Mouse (Mus musculus) 3T3-L1 (cell line): Measurements from ENCODE around the gene Frmd4a.
A peak's percentile ranks its signal among the peaks of the same experiment; 100 is the strongest.

Source experiments
- DNase-seq: peaks from one replicate; pipeline ENCODE4 v3.0.0-alpha.2; 2015; ENCODE audit warnings: low read depth, low spot score

The Frmd4a gene

DNA sequence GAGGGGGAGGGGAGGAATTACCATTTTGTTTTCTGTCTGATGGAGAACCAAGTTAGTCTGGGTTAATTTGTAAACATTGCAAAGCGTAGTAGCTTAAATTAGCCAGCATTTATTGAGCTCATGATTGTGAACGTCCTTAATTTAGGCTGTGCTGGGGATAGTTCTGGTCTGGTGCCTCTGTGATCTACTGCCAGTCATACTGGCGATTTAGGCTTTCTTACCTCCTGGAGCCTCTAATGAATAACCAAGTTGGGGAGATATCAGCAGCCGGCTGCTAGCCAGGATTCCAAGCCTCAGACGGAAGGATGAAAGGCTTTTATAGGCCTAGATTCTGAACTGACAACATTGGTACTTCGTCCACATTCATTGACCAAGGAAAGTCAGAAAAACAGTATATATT lies 369.0 kb downstream of the Frmd4a start:
- DNase-seq, result no peak

DNA sequence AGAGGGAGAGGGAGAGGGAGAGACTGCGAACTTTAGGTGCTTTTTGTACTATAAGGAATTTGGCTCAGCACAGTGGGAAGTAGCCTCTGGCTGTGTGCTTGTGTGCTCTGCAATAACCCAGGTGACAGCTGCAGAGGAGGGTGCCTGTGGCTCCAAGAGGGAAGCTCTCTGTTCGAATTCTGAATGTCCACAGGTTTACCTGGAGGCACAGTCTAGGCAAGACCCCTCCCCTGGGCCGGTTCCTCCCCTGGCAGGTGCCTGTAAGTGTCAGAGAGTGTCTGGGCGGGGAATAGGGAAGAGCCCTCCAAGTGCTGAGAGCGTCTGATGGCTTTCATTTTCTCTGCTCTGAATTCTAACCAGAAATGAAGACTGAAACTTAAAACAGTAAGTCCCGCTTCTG lies 371.8 kb downstream of the Frmd4a start:
- no peak for DNase-seq

DNA sequence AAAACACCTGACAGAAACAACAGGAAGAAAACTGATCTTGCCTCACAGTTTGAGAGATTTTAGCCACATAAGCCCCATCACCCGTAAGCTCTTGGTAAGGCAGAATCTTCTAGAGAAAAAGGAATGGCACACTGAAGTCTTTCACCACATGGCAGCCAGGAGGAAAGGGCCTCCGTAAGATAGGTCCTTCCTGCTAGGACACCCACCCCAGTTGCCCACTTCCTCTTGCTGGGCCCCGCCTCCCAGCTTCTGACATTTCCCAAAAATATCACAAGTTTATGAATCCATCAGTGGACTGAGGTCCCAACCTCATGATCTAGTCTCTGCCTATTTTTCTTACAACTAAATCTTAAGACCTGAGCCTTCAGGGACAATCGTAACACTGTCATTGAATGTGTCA lies 373.6 kb downstream of the Frmd4a start:
- no peak for DNase-seq

DNA sequence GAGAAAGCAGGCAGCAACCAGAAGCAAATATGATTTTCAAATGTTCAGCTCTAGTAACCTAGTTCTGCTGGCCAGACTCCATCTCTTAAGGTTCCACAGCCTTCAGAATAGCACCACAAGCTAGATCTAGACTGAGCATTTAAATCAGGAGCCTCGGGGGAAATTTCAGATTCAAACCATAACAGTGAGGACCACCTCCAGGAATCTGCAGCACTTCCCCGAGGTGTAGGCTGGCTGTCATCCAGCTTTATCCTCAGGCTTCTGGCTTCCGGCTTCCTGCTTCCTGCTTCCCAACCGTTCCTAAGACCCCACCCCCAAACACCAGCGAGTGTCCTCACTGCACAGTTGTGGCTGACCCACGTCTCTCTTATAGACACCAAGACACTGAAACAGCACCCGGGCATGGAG lies 374.2 kb downstream of the Frmd4a start:
- DNase-seq, result no peak

DNA sequence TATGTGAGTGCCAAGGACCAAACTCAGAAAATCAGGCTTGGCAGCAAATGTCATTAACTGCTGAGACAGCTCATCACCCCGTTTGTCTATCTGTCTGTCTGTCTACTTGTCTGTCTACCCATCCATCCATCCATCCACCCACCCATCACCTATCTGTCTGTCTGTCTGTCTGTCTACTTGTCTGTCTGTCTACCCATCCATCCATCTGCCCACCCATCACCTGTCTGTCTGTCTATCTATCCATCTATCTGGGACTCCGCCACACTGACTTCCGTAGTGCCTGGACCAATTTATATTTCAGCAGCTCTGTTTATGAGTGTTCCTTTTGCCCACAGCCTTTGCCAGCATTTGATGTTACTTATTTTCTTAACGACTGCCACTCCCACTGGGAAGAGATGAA lies 375.5 kb downstream of the Frmd4a start:
- DNase-seq, result no peak

DNA sequence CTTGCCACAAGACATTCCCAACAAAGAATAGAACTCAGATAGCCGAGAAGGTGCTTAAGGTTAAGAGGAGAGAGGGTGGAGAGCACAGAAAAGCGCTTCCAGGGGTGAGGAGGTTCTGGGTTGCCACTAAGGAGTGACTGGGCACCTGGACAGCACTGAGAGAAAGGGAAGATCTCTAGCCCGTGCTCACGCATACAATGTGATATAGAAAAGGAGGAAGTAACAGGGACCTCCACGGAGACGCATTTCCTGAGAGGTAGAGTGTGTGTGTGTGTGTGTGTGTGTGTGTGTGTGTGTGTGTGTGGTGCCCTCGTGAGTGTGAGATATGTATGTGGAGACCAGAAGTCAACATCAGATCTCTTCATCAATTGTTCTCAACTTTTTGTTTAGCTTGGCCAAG lies 377.1 kb downstream of the Frmd4a start:
- no peak for DNase-seq

DNA sequence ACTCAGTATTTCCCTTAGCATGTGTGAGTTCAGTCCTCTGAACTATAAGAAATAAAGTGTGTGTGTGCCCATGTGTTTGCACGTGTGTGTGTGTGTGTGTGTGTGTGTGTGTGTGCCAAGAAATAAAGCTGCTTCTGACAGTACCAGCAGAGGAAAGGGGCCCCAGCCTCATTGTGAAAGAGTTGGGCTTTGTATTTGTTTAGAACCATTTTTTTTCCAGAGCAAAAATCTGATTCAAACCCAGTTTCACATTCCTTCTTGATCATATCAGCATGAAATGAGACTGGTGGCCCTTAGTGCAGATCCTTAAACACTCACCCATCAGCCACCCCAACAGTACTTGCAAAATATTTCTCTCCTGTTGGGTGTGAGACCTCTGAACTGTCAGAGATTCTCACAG lies 382.2 kb downstream of the Frmd4a start:
- DNase-seq, result peak; percentile 72

DNA sequence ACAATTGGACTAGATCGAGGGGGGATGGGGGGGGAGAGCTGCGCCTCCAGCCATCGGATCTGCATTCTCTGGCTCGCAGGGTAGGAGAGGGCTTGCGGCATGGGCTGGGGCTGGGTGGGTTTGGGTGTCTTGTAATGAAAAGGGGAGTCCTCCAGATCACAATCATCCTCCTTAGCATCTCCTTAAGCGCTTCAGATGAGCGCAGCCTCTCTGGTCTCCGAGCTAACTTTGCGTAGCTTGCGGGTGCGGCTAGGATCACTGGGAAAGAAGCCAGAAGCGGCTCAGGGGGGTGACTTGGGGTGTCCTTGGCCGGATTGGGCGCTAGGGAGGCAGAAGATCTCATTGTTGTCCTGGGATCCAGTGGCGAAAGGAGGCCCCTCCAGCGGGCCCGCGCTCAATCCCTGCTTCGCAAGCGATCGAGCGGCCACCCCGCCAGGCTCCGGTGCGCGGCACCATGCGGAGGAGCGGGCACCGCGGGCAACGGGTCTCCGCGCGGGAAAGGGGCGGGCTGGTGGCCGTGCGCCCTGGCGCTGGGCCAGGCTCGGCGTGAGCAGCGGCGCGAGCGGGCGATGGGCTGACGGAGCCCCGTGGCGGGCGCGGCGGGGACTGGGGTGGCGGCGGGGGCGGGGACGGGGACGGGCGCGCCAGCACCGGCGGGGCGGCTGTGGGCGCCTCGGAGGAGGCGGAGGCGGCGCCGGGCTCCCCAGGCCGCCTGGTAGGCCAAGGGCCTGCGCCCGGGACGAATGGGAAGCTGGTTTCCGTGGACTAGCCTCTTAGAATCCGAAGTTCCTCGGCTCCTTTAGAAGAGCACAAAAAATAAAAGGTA lies 383.5 kb downstream of the Frmd4a start:
- peak; percentile 65 for DNase-seq

DNA sequence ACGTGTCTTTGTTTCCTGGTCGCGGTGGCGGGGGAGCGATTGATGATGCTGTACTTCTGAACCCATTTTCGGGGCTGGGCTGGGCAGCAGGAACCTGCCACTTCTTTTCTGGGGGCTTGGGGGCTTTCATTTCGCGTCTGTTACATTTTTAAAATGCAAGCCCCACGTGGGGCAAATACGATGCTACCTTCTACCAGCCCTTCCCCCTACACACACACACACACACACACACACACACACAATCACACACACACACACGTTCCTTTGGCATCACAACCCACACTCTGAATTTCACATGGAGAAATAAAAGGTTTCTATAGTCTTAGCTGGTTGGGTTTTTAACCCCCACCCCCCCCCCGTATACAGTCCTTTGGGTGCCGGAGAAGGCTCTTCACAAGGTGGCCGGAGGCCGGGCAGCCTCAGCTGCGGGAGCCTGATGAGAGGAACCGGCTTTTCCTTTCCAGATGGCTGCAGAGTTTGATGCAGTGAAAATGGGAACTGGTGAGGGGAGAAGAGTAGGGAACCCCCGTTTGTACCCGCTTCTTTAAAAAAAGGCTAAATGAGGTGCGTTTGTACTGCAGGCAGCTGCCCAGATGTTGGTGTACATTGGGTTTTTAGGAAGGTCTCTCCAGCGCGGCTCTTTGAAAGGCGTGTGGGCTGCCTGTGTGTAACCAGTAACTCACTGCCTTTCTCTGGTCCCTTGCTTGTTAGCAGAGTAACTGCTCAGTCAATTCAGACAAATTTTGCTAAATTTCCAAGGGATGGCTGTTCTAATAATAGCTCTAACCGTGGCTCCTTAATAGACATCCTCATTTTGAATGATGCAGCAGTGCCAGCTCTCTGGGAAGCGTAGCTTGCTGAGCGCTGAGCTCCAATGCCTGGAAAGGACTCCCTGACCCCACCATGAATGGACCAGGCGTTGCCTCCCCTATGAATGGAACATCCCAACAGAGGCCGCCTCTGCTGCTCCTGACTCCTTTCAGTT lies 384.4 kb downstream of the Frmd4a start:
- DNase-seq, result peak; percentile 83

DNA sequence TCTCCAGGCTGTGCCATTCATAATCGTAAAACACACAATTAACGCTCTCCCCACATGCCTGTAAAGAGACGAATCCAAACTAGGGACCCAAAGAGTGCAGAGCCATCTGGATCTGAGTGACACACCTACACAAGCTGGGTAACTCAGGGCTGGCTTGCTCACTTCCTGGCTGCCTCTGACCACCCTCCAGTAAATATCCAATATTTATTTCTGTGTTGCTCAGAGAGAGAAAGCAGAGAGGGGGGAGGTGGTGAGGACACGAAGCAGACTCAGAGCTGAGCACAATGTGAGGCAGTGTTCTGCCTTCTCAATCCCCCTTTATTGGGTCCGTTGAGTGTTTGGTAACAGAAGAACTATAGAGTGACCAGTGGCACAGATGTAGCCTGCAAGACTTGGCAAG lies 389.5 kb downstream of the Frmd4a start:
- no peak for DNase-seq

DNA sequence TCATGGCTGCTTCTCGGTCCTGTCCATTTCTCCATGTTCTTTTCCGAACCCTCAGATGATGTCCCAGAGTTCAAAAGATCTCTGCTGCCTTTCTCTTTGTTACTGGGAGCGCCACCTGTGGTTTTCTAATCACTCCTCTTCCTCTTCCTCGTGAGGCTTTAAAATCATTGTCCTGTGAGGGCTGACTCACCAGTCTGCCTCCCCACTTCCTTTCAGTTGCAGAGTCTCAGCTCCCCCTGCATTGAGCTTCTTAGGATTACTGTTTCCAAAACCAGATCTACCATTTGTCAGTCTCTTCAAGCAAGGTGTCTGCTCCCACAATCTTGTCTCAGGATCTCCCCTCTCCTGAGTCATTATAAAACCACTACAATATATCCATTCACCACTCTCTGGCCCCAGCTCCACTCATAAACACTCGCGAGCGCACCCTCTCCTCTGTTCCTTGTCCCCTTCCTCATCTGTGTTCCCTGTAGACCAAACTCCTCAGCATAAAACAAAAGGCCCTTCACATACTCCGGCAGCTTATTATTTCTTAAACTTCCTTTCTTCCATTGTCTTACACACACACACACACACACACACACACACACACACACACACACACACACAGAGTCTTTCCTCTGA lies 392.4 kb downstream of the Frmd4a start:
- DNase-seq, result no peak

DNA sequence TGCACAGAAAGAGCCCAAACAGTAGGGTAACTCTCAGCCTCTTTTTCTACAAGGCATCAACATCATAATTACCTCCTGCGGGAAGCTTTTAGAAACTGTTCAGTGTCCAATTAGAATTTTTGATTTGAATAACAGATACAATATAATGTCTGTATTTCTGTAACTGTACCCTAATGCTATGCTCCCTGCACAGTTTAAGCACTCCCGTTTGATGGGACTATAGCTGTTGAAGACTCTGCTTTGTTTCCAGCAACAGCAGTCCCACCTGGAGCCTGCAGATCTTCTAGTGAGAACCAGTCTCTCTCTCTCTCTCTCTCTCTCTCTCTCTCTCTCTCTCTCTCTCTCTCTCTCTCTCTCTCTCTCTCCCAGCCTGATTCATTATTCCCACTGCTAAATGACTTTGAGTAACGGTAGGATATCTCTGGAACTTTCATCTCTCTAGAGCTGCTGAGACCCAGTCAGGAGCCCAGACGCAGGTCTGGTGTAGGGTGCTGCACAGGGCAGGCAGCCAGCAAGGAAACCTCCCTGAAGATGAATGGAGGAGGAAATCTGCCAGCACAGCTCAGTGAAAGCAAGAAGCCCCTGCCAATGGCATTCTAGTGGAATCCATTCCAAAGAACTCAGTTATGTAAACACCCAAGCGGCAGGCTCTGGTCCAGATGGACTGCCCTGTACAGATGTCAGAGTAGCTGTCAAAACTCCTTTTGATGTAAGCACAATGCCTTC lies 395.5 kb downstream of the Frmd4a start:
- peak; percentile 69 for DNase-seq

DNA sequence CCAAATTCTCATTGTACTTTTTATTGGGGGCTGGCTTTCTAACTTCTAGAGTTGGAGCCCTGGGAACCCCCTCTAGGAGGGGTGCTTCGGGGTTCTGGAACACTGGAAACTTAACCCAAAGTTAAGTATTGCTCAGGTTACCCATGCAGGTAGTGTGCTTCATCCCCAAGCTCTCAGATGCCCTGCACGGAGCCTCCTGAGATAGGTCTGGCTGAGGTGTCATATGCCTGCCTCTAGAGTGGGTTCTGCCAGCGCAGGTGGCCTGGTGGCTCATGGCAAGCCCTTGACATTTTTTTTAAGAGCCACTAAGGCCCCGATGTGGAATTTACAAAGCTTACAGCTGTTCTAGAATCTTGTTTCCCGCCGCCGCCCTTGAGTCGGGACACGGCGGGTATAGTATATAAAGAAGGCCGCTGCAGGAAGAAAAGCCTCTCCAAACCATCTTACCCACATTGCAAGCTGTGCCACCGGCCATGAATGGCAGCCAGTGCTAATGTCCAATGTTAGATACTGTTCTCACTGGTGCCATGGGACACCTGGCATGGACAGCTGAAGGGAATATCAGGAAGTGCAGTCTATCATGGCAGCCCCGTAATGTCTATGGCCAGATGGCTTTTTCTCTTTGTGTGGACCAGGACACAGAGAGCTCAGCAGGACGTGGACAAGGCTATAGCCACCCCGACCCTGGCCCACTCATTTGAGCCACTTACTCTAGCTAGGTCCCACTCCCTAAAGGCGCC lies 396.2 kb downstream of the Frmd4a start:
- no peak for DNase-seq

DNA sequence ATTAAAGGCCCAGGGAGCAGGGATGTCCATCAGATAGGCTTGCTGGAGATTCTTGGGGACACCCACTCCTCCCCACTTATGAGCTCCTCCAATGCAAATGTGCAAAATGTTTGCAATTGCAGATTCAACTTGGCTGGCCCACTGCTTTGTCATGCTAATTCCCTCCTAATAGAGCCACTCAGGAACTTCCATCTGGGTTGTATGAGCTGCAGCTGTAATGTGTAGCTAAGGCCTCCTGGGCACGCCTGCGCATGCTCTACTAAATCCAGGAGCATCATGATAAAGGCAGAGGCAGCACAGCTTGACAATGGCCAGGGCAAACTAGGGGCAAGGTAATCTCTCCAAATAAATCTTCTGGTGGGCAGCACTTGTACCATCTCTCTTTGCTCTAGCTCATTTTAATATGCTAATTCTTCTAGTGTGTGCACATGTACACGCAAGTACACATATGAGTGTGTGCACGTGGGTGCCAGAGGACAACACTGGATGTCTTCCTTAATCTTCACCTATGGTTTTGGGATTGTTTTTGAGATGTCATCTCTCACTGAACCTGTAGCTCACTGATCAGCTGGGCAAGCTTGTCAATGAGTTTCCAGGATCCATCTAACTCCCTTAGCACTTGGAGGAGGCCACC lies 403.3 kb downstream of the Frmd4a start:
- no peak for DNase-seq

DNA sequence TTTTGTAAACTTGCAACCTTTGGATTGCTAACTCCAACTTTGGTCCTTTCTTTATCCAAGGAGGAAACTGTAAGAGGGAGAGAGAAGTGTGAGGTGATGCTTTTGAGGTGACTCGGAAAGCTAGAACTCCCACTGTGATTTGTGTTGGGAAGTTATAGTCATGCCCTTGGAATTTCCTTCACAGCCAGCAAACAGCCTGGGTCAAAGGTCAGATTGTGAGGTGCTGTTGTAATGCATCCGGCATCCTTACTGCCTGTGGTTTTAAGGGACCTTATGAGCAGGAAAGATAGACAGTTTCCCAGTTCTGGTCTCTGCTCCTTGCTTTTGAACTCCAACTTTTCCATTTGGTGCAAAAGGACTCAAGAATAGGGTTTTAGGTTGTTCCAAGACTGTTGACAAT lies 404.2 kb downstream of the Frmd4a start:
- peak; percentile 96 for DNase-seq

DNA sequence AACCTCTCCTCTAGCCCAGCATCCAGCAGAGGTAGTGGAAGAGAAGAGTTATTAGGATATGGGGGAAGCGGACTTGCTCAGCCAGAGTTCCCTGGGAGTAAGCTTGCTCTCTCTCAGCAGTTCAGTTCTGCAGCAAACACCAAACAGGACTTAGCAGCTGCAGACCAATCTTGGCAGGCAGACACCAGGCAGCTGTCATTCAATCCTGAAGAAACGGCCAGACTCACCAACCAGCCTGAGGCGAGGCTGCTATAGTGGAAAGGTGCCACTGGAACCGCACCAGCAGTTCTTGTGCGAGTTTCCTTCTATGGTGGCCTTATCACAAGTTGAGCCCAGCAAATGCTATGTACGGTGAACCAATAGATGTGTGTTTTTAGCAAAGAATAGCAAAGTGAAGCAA lies 406.4 kb downstream of the Frmd4a start:
- DNase-seq, result no peak

DNA sequence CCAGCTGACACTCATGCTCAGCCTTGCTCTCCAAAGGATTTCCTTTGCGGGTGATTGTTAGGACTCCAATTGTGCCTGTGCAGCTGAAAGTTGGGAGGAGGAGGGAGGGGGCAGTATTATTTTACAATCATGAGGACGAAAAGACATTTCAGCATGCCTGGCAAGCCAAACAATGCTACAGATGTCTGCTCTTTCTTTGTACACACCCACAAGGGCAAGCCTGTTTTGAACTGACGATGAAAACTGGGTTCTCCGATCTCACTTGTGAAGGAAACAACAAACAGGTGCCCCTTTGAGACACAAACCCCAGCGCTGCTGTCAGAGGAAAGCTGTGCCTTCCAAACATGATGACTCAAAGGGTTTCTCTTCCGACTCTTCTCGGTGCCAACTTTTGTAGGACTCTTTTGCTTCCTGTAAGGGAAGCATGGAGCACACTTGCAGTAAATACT lies 410.9 kb downstream of the Frmd4a start:
- peak; percentile 42 for DNase-seq

DNA sequence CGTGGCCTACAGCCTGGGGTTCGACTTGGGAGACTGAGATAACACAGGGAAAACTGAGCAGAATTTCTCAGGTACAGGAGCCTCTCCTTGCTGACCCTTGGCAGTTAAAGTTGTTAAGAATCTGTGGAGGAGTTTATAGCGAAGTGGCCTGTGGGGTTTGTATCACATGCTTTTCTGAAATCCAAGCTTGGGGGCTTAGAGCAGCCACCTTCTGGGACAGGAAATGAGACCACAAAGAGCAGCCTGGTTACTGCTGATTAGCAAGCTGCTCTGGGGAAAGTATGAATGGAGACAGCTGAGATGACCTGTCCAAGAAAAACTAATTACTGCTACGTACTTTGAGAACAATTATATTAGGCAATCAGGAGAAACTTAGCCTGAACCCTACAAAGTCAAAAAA lies 415.6 kb downstream of the Frmd4a start:
- no peak for DNase-seq

DNA sequence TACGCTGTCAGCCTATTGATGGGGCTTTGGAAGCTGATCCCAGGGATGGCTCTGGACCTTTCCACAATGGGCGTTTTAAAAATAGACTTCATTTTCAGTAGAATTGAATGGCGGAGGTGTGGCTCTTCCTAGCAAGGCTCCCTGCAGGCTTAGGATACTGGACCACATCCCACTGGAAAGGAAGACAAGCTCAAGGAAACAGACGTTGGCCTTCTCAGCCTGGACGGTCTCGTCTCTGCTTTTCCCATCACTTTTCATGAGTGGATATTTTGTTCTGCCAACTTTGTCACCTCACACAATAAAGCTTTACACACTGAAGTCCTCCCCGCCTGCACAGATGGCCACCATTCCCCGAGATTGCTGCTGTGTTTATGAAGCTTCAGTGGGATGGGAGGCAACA lies 417.5 kb downstream of the Frmd4a start:
- DNase-seq, result no peak
